Mouse (Mus musculus) heart, adult 8-10 months (tissue): ENCODE measurements around the gene Trim52. TPM values are rescaled to one million over a fixed set of nuclear protein-coding genes. Genes with fewer than 3 reads are reported as not detected.
"Not testable (repeated sequence)": the region's sequence is repeated elsewhere in the genome, so short reads cannot be mapped to it uniquely, and the experiment has no call there.

ENCODE experiments used
- DNase-seq: peaks from one replicate; pipeline ENCODE4 v3.0.0; 2022; ENCODE audit warnings: low spot score
- total RNA-seq, 4 experiments: library from RNA; stranded (reverse); gene quantifications; 2 replicates each; pipeline ENCODE4 v1.2.4; 2022

Gene Trim52
- total RNA-seq, result not detected

- DNase-seq, result no peak
These were observed at the start of gene Trim52 for GRCm38 (mm10) chr14:106105980-106106379. Gene Trim52, plus strand, starts transcription at chr14:106106198.

- DNase-seq, result no peak
These were observed 33.4 kb upstream of the Trim52 start for GRCm38 (mm10) chr14:106072608-106073007.

DNA sequence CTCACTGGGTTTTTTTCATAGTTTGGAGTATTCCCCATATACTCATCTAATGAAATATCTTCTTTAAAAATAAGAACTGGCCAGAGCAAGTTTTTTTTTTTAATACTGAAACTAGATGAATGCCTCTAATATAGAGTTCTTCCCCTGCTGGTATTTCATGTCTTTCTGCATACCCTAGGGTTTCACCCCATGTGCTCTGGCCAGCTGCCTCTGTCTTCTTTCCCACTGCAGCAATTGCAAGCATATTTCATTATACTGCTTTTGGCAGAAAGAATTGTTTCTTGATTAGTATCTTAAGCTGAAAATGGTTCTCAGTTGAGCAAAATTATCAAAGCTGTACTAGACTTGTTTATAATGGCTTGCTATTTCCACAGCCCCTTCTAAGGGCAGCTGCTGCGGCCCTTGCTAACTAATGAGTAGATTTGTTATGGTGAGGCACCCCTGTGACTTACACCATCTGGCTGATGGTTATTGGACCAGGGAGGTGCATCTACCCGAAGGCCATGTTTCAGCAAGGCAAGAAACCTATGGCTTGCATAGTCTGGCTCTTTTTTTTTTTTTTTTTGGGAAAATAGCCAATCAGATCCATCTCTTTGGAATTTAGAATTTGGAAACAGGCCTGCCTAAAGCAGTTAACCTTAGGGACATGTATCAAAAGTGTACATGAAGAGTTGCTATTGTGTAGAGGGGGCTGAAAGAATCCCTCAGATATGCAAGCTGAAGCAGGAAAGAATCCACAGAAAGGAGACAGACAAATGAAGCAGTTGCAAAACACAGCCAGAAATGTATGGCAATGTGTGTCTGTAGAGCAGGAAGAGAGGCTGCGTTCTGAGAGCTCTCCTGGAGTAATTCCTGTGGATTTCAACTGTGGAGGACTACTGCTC lies 30.6 kb upstream of the Trim52 start:
- DNase-seq, result peak; percentile 6

DNA sequence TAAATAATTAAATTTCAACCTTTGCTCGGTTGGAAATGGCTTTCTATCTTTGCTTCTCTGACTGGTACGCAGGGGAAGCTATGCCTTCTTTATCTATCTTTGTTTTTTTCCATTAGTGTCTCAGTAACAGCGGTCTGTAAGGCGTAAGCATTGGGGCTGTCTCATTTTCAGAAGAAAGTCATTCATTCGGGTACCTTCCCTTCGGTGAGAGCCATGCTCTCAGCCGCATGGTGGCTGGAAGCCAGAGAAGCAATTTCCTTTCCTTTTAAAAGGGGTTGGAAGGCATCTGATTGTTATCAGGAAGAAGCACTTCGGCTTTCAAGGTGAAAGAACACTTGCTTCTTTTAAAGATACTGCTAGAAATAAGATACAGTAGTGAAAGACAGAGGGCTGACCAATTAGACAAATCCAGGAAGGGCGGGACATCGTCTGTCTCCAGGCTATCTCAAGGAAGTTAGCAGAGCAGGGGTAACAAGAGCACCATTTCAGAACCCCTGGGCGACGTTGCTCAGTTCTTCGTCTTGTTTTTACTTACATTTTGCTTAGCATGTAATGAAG lies 17.4 kb upstream of the Trim52 start:
- no peak for DNase-seq

DNA sequence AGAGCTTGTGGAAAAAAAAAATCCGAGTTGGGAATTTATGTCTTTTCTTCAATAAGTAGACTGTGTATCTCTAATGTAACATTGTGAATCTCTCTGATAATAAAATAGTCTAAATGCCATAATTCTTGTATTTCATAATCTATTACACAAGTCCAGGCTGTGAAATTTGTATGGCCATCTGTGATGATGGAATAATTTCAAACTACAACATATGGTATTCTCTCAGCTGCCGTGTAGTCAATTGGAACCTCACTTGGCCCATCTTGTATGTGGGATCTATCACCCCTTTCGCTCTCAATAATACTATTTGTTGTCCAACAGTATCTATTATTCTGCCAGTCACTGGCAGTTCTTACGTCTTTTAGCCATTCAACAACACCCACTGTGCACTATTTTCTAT lies 9.2 kb upstream of the Trim52 start:
- no peak for DNase-seq

DNA sequence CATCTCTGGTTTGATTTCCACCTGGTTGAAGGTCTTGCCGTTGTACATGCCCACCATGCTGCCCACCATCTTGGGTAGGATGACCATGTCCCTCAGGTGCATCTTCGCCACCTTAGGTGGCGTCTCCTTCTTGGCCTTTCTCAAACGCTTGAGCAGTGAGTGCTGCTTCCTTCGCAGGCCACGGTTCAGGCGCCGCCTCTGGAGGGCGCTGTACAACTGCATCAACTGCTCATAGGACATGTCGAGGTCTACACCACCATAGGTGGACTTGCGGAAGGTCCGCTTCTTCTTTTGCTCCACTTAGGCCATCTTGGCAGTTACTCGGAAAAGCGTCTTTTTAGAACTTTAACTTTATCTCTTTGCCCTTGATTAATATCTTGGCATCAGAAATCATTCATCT lies 5.1 kb upstream of the Trim52 start:
- DNase-seq, result no peak

DNA sequence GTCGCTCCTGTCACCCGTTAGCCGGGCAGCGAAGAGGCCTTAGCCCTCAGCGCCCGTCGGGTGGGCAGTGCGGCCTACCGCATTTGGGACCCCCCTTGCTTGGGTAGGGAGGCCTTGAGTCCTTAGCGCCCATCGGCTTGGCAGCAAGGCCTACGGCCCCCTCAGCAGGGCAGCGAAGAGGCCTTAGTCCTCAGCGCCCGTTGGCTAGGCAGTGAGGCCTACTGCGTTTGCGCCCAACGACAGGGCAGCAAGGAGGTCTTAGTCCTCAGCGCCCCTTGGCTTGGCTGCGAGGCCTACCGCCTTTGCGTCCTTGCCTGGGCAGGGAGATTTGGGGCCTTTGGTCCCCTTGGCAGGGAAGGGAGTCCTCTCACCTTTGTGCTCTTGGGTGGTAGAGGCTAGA lies 427 bp downstream of the Trim52 start:
- DNase-seq, result no peak

DNA sequence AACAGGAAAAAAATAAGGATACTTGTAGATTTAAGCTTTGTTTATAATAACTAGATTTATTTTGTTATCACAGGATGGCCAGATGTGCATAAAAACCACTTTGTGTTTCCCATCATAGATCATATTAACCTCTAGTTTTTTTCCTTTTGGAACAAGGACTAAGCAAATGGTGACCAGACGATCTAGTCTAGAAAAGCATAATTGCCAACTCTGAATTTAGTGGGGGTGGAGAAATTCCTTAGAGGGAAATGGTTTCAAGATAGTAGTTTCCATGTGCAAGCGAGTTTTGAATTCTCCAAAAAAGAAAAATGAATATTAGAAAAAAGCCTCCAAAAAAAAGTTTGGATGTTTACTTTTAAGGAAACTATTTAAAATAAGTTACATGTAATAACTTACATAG lies 13.4 kb downstream of the Trim52 start:
- peak; percentile 27 for DNase-seq

GRCm38 (mm10) chr14:106136272-106136671 lies 30.3 kb downstream of the Trim52 start:
- DNase-seq, result no peak

DNA sequence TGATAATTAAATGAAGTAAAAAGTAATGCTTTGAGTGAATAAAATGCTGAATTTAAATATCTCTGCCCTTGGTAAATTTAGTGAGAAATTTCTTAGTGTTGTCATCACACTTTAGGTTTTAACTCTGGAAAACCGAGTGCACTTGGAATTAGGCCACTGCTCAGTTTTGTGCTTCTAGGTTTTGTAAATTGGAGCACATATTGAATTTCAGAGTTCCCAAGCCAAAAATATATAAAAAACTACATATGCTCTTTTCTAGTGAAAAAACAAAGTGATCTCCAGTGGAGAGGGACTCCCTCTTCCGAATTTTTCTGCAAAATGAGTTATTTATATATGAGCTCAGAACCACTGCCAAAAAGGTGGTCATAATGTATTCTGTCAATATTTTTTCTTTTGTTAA lies 45.2 kb downstream of the Trim52 start:
- no peak for DNase-seq

GRCm38 (mm10) chr14:106154879-106155576 lies 49.0 kb downstream of the Trim52 start:
- no peak for DNase-seq

DNA sequence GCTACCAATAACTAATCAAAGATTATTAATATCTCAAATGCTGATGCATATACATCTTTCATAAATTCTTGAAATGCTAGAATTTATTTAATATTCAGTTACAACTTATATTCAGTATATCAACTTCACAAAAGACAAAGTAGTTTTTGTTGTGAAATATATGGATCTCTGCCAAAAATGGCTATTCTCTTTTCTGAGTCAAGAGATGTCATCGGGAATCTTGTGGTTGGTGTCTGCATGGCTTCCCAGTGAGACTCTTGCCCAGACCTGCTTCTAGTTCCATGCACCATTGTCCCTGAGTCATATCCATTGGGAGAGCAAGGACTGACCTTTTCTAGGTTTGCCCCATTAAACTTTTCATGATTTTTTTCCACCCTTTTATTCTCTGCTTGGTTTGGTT lies 50.5 kb downstream of the Trim52 start:
- no peak for DNase-seq

DNA sequence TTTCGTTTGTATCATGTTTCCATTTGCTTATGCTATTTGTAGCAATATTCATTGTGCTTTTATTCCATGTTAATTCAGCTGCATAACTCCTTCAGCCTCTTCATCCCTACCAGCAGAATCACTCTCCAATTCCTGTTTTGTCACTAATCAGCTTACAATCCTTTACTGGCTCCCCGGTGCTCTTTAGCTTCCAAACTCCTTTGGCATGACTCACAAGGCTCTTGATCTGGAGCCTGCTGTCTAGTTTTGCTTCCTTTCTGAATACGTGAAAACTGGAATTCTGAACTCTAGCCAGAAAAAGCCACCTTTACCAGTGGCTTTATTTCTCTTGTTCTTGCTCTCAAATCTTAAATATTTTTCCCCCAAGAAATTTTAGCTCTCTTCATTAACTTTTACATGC lies 56.3 kb downstream of the Trim52 start:
- DNase-seq, result peak; percentile 13

GRCm38 (mm10) chr14:106163196-106163595 lies 57.2 kb downstream of the Trim52 start:
- DNase-seq, result no peak

DNA sequence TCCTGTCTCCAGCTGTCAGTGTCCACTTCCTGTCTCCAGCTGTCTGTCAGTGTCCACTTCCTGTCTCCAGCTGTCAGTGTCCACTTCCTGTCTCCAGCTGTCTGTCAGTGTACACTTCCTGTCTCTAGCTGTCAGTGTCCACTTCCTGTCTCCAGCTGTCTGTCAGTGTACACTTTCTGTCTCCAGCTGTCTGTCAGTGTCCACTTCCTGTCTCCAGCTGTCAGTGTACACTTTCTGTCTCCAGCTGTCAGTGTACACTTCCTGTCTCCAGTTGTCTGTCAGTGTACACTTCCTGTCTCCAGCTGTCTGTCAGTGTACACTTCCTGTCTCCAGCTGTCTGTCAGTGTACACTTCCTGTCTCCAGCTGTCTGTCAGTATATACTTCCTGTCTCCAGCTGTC lies 57.9 kb downstream of the Trim52 start:
- DNase-seq, result not testable (repeated sequence)

GRCm38 (mm10) chr14:106176879-106177278 lies 70.9 kb downstream of the Trim52 start:
- peak; percentile 21 for DNase-seq

DNA sequence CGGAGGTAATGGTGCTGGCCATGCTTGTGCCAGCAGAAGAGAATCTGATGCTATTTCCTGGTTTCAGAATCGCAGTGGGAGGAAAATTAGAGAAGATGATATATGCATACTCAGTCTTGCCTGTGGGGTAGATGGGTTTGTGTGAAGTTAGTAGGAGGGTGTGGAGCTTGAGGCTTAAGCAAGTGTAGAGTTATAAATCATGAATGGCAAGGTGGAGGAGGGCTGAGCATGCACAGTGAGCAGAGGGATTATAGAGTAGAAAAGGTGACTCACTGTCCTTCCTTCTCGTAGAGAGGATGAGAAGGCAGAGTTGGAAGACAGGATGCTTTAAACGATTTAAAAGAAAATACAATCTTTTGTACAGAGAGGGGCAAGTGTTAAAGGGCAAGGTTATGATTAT lies 72.2 kb downstream of the Trim52 start:
- DNase-seq, result no peak

GRCm38 (mm10) chr14:106179102-106179727 lies 73.2 kb downstream of the Trim52 start:
- DNase-seq, result no peak

- DNase-seq, result no peak
These were observed 73.7 kb downstream of the Trim52 start for GRCm38 (mm10) chr14:106179728-106180125.

DNA sequence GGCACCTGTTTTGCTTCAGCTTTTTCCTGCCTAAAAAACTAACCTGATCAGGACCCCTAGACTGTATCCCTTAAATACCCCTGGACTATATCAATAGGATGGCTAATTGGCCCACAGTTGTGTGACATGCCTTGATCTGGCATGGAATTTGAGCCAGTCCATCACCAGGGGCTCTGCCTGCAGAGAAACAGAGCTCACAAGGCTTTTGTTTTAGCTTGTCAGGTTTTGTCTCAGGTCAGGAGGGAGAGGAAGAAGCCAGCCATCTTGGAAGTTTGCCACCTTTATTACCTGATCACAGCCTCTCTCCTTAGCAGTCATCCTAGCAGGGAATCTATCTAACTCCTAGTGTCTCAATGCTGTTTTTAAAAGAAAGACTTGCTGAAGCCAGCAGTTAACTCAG lies 74.6 kb downstream of the Trim52 start:
- no peak for DNase-seq

- DNase-seq, result no peak
These were observed 78.0 kb downstream of the Trim52 start for GRCm38 (mm10) chr14:106183985-106184384.
